Mouse (Mus musculus): ENCODE data around the gene Gm11639. TPM values are rescaled to one million over a fixed set of nuclear protein-coding genes. Genes with fewer than 3 reads are reported as not detected.
"Not testable (repeated sequence)": the region's sequence is repeated elsewhere in the genome, so short reads cannot be mapped to it uniquely, and the experiment has no call there.

The Gm11639 gene
- polyA plus RNA-seq, 1 experiment from 2014 or later: 0.08 TPM

DNA sequence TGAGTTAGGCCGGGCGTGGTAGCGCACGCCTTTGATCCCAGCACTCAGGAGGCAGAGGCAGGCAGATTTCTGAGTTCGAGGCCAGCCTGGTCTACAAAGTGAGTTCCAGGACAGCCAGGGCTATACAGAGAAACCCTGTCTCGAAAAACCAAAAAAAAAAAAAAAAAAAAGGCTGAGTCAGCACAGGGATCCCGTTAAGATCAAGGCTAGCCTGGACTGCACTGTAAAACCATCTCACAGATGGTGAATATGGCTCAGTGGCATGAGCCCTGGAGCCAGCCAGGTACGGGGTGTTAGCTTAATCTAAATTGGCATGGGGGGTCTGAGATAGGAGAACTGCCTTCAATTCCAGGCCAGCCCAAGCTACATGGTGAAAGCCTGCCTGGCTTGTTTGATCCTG lies 455.0 kb downstream of the Gm11639 start:
- H3K36me3 ChIP-seq (ENCODE audit: control insufficient read depth, insufficient read depth, low read length): peaks cover 51% of the 10 kb centered on the region
- not testable (repeated sequence) for H3K9ac ChIP-seq (ENCODE audit: low read depth, low read length); H3K27ac ChIP-seq (ENCODE audit: low read depth, low read length); H3K9me3 ChIP-seq (ENCODE audit: control insufficient read depth, low read length); H3K4me3 ChIP-seq (ENCODE audit: low read length); H3K4me1 ChIP-seq (ENCODE audit: control insufficient read depth, insufficient read depth, low read length); H3K27me3 ChIP-seq (ENCODE audit: control insufficient read depth, insufficient read depth, low read length); H3K4me2 ChIP-seq (replicated peaks; ENCODE audit: low read depth, low read length)
- ATAC-seq (ENCODE audit: low FRiP score, low TSS enrichment): 0 out of 2 replicates have a peak, but pooled peaks have one; percentile 26
- WGBS: 96% methylated on average over 6 of the region's 8 CpGs

GRCm38 (mm10) chr11:105141115-105141514 lies 455.6 kb downstream of the Gm11639 start:
- no peaks in the 10 kb centered on the region for H3K4me1 ChIP-seq (ENCODE audit: control insufficient read depth, insufficient read depth, low read length)
- H3K27me3 ChIP-seq (ENCODE audit: control insufficient read depth, insufficient read depth, low read length): no peaks in the 10 kb centered on the region
- H3K27ac ChIP-seq (ENCODE audit: low read depth, low read length): no peak overlapping the region
- H3K36me3 ChIP-seq (ENCODE audit: control insufficient read depth, insufficient read depth, low read length): peaks cover 45% of the 10 kb centered on the region
- H3K4me2 ChIP-seq (replicated peaks; ENCODE audit: low read depth, low read length): no peak overlapping the region
- ATAC-seq (ENCODE audit: low FRiP score, low TSS enrichment): peak; percentile 76
- no peak overlapping the region for H3K9ac ChIP-seq (ENCODE audit: low read depth, low read length)
- 50% methylated on average over 5 of the region's 5 CpGs for WGBS
- no peaks in the 10 kb centered on the region for H3K9me3 ChIP-seq (ENCODE audit: control insufficient read depth, low read length)
- no peak overlapping the region for H3K4me3 ChIP-seq (ENCODE audit: low read length)

GRCm38 (mm10) chr11:105143564-105143963 lies 458.1 kb downstream of the Gm11639 start:
- H3K9me3 ChIP-seq (ENCODE audit: control insufficient read depth, low read length): no peaks in the 10 kb centered on the region
- H3K4me1 ChIP-seq (ENCODE audit: control insufficient read depth, insufficient read depth, low read length): no peaks in the 10 kb centered on the region
- peaks cover 21% of the 10 kb centered on the region for H3K36me3 ChIP-seq (ENCODE audit: control insufficient read depth, insufficient read depth, low read length)
- H3K4me3 ChIP-seq (ENCODE audit: low read length): no peak overlapping the region
- H3K4me2 ChIP-seq (replicated peaks; ENCODE audit: low read depth, low read length): no peak overlapping the region
- no peaks in the 10 kb centered on the region for H3K27me3 ChIP-seq (ENCODE audit: control insufficient read depth, insufficient read depth, low read length)
- H3K9ac ChIP-seq (ENCODE audit: low read depth, low read length): no peak overlapping the region
- H3K27ac ChIP-seq (ENCODE audit: low read depth, low read length): no peak overlapping the region
- no peak for ATAC-seq (ENCODE audit: low FRiP score, low TSS enrichment)

DNA sequence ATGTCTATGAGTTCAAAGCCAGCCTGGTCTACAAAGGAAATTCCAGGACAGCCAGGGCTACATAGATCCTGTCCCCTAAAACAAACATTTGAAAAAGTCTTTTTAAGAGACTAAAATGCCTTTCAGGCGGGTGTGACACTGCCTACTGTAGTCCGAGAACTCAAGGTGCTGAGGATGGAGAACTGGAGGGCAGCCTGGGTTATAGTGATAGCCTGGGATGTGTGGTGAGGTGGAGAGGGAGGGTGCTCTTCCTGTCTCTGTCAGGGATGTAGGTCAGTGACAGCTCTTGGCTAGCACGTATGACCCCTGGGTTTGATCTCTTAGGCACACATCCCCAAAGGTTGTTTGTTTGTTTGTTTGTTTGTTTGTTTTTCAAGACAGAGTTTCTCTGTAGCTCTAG lies 458.6 kb downstream of the Gm11639 start:
- H3K27me3 ChIP-seq (ENCODE audit: control insufficient read depth, insufficient read depth, low read length): no peaks in the 10 kb centered on the region
- 78% methylated on average over 3 of the region's 3 CpGs for WGBS
- H3K27ac ChIP-seq (ENCODE audit: low read depth, low read length): no peak overlapping the region
- no peak for ATAC-seq (ENCODE audit: low FRiP score, low TSS enrichment)
- no peaks in the 10 kb centered on the region for H3K9me3 ChIP-seq (ENCODE audit: control insufficient read depth, low read length)
- no peaks in the 10 kb centered on the region for H3K4me1 ChIP-seq (ENCODE audit: control insufficient read depth, insufficient read depth, low read length)
- no peak overlapping the region for H3K4me2 ChIP-seq (replicated peaks; ENCODE audit: low read depth, low read length)
- H3K36me3 ChIP-seq (ENCODE audit: control insufficient read depth, insufficient read depth, low read length): peaks cover 18% of the 10 kb centered on the region
- H3K4me3 ChIP-seq (ENCODE audit: low read length): no peak overlapping the region
- no peak overlapping the region for H3K9ac ChIP-seq (ENCODE audit: low read depth, low read length)

- Histone ChIP-seq H3K9me3 (ENCODE audit: control insufficient read depth, low read length) (no peaks in the 10 kb centered on the region), H3K36me3 (ENCODE audit: control insufficient read depth, insufficient read depth, low read length) (peaks cover 12% of the 10 kb centered on the region), H3K9ac (ENCODE audit: low read depth, low read length) (no peak overlapping the region), H3K4me1 (ENCODE audit: control insufficient read depth, insufficient read depth, low read length) (no peaks in the 10 kb centered on the region), H3K27me3 (ENCODE audit: control insufficient read depth, insufficient read depth, low read length) (no peaks in the 10 kb centered on the region), H3K4me2 (replicated peaks; ENCODE audit: low read depth, low read length) (no peak overlapping the region), H3K4me3 (ENCODE audit: low read length) (no peak overlapping the region), H3K27ac (ENCODE audit: low read depth, low read length) (no peak overlapping the region)
- ATAC-seq (ENCODE audit: low FRiP score, low TSS enrichment): no peak
- 62% methylated on average over 11 of the region's 11 CpGs for WGBS
These were observed 459.2 kb downstream of the Gm11639 start for GRCm38 (mm10) chr11:105144508-105145210.

DNA sequence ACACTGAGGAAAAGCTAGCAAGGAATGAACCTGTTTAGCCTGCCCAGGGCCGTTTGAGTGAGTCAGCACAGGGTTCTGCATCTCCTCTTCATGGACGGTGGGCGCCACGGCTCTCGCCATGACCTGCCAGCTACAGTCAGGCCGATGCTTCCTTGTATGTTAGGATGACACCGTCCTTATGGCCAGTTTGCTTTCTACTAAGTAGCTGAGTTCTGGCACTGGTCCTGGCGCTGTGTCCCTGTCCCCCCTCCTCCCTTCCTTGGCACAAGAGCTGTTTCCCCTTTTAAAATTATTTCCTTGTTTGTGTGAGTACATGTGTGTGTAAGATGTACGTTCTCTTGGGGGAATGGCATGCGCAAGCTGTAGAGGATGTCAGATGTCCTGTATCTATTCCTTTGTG lies 459.7 kb downstream of the Gm11639 start:
- no peak for ATAC-seq (ENCODE audit: low FRiP score, low TSS enrichment)
- Histone ChIP-seq H3K27me3 (ENCODE audit: control insufficient read depth, insufficient read depth, low read length) (no peaks in the 10 kb centered on the region), H3K4me1 (ENCODE audit: control insufficient read depth, insufficient read depth, low read length) (no peaks in the 10 kb centered on the region), H3K36me3 (ENCODE audit: control insufficient read depth, insufficient read depth, low read length) (peaks cover 7% of the 10 kb centered on the region), H3K4me2 (replicated peaks; ENCODE audit: low read depth, low read length) (no peak overlapping the region), H3K9ac (ENCODE audit: low read depth, low read length) (no peak overlapping the region), H3K9me3 (ENCODE audit: control insufficient read depth, low read length) (no peaks in the 10 kb centered on the region), H3K4me3 (ENCODE audit: low read length) (no peak overlapping the region), H3K27ac (ENCODE audit: low read depth, low read length) (no peak overlapping the region)
- 82% methylated on average over 10 of the region's 10 CpGs for WGBS

GRCm38 (mm10) chr11:105146593-105146992 lies 461.1 kb downstream of the Gm11639 start, which contains the start of gene Gm10842:
Gene Gm10842, plus strand, starts transcription at chr11:105146893.
- H3K27me3 ChIP-seq (ENCODE audit: control insufficient read depth, insufficient read depth, low read length): no peaks in the 10 kb centered on the region
- H3K27ac ChIP-seq (ENCODE audit: low read depth, low read length): no peak within 1 kb of the TSS
- H3K4me2 ChIP-seq (replicated peaks; ENCODE audit: low read depth, low read length): no peak within 1 kb of the TSS
- H3K4me3 ChIP-seq (ENCODE audit: low read length): no peak within 1 kb of the TSS
- peaks cover 2% of the 10 kb centered on the region; the same call in 1 of the 2 replicates for H3K4me1 ChIP-seq (ENCODE audit: control insufficient read depth, insufficient read depth, low read length)
- H3K36me3 ChIP-seq (ENCODE audit: control insufficient read depth, insufficient read depth, low read length): no peaks in the 10 kb centered on the region
- no peak within 1 kb of the TSS for H3K9ac ChIP-seq (ENCODE audit: low read depth, low read length)
- no peak for ATAC-seq (ENCODE audit: low FRiP score, low TSS enrichment)
- 78% methylated on average over 3 of the region's 3 CpGs for WGBS
- no peaks in the 10 kb centered on the region for H3K9me3 ChIP-seq (ENCODE audit: control insufficient read depth, low read length)

DNA sequence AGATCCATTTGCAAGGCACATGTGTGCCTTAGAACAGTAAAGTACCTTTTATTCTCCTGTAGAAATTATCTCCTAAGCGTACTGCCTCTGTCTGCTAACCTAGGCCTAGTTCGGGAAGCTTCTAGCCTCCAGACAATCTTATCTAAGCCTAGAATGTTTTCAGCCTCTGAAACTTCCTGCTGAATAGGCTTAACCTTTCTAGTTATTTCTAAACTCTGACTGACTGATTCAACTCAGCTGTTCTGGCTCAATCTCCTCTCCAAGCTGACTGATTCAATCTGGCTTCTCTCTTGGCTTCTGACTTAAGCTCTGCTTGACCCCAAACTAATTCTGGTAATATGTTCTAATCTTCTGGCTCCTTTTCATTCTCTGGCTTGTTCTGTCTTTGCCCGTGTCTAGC lies 463.8 kb downstream of the Gm11639 start:
- 81% methylated on average over 3 of the region's 3 CpGs for WGBS
- Histone ChIP-seq H3K4me2 (replicated peaks; ENCODE audit: low read depth, low read length) (no peak overlapping the region), H3K27ac (ENCODE audit: low read depth, low read length) (no peak overlapping the region), H3K36me3 (ENCODE audit: control insufficient read depth, insufficient read depth, low read length) (no peaks in the 10 kb centered on the region), H3K9me3 (ENCODE audit: control insufficient read depth, low read length) (no peaks in the 10 kb centered on the region), H3K4me1 (ENCODE audit: control insufficient read depth, insufficient read depth, low read length) (peaks cover 18% of the 10 kb centered on the region), H3K9ac (ENCODE audit: low read depth, low read length) (no peak overlapping the region), H3K4me3 (ENCODE audit: low read length) (no peak overlapping the region), H3K27me3 (ENCODE audit: control insufficient read depth, insufficient read depth, low read length) (no peaks in the 10 kb centered on the region)
- ATAC-seq (ENCODE audit: low FRiP score, low TSS enrichment): no peak

GRCm38 (mm10) chr11:105149766-105150165 lies 464.3 kb downstream of the Gm11639 start:
- Histone ChIP-seq H3K4me3 (ENCODE audit: low read length) (no peak overlapping the region), H3K27ac (ENCODE audit: low read depth, low read length) (no peak overlapping the region), H3K9me3 (ENCODE audit: control insufficient read depth, low read length) (no peaks in the 10 kb centered on the region), H3K36me3 (ENCODE audit: control insufficient read depth, insufficient read depth, low read length) (no peaks in the 10 kb centered on the region), H3K9ac (ENCODE audit: low read depth, low read length) (no peak overlapping the region), H3K4me2 (replicated peaks; ENCODE audit: low read depth, low read length) (no peak overlapping the region), H3K4me1 (ENCODE audit: control insufficient read depth, insufficient read depth, low read length) (peaks cover 18% of the 10 kb centered on the region), H3K27me3 (ENCODE audit: control insufficient read depth, insufficient read depth, low read length) (no peaks in the 10 kb centered on the region)
- WGBS: 78% methylated on average over 1 of the region's 1 CpGs
- no peak for ATAC-seq (ENCODE audit: low FRiP score, low TSS enrichment)
